Mouse (Mus musculus): ENCODE results near the gene Klk1b11. TPM values are rescaled to one million over a fixed set of nuclear protein-coding genes. Genes with fewer than 3 reads are reported as not detected.
"Not testable (repeated sequence)": the region's sequence is repeated elsewhere in the genome, so short reads cannot be mapped to it uniquely, and the experiment has no call there.

Gene Klk1b11
- polyA plus RNA-seq (2016; fragmentation: Nextera tagmentation; extraction: Ambion mirVana), result not detected in 2 replicates

GRCm38 (mm10) chr7:43995577-43995976 is at the start of gene Klk1b11:
TSS of gene Klk1b11 (plus strand) at chr7:43995877.
- not testable (repeated sequence) for H3K4me3 ChIP-seq; H3K36me3 ChIP-seq; H3K27ac ChIP-seq (replicated peaks); DNase-seq (ENCODE audit: low spot score); H3K4me1 ChIP-seq; H3K27me3 ChIP-seq (ENCODE audit: low read depth, poor library complexity, severe bottlenecking); H3K9me3 ChIP-seq (replicated peaks)
- 84% methylated on average over 4 of the region's 4 CpGs for WGBS

GRCm38 (mm10) chr7:43950364-43950763 is 45.3 kb upstream of the Klk1b11 start, which contains the start of gene Klk1b8:
TSS of gene Klk1b8 (plus strand) at chr7:43950664.
- no peaks in the 10 kb centered on the region for H3K9me3 ChIP-seq (replicated peaks)
- H3K36me3 ChIP-seq, result no peaks in the 10 kb centered on the region
- no peaks in the 10 kb centered on the region for H3K27me3 ChIP-seq (ENCODE audit: low read depth, poor library complexity, severe bottlenecking)
- no peak within 1 kb of the TSS for H3K27ac ChIP-seq (replicated peaks)
- DNase-seq (ENCODE audit: low spot score), result no peak
- no peaks in the 10 kb centered on the region for H3K4me1 ChIP-seq
- H3K4me3 ChIP-seq, result no peak within 1 kb of the TSS
- 91% methylated on average over 2 of the region's 2 CpGs for WGBS

- Histone ChIP-seq H3K27me3 (ENCODE audit: low read depth, poor library complexity, severe bottlenecking) (no peaks in the 10 kb centered on the region), H3K4me3 (no peak overlapping the region), H3K9me3 (replicated peaks) (no peaks in the 10 kb centered on the region), H3K36me3 (no peaks in the 10 kb centered on the region), H3K4me1 (no peaks in the 10 kb centered on the region), H3K27ac (replicated peaks) (no peak overlapping the region)
- 76% methylated on average over 4 of the region's 4 CpGs for WGBS
- no peak for DNase-seq (ENCODE audit: low spot score)
Observed at GRCm38 (mm10) chr7:43952703-43953102, 43.0 kb upstream of the Klk1b11 start.

- no peaks in the 10 kb centered on the region for H3K9me3 ChIP-seq (replicated peaks)
- no peak within 1 kb of the TSS for H3K27ac ChIP-seq (replicated peaks)
- no peaks in the 10 kb centered on the region for H3K4me1 ChIP-seq
- H3K27me3 ChIP-seq (ENCODE audit: low read depth, poor library complexity, severe bottlenecking), result no peaks in the 10 kb centered on the region
- H3K4me3 ChIP-seq, result no peak within 1 kb of the TSS
- H3K36me3 ChIP-seq, result no peaks in the 10 kb centered on the region
- 69% methylated on average over 3 of the region's 3 CpGs for WGBS
- no peak for DNase-seq (ENCODE audit: low spot score)
Observed at GRCm38 (mm10) chr7:43966451-43966850, 29.2 kb upstream of the Klk1b11 start, which contains the start of gene Klk1b1. TSS of gene Klk1b1 (plus strand) at chr7:43966751.

- WGBS, result 82% methylated on average over 3 of the region's 3 CpGs
- Histone ChIP-seq H3K27me3 (ENCODE audit: low read depth, poor library complexity, severe bottlenecking) (no peaks in the 10 kb centered on the region), H3K4me3 (no peak overlapping the region), H3K27ac (replicated peaks) (no peak overlapping the region), H3K9me3 (replicated peaks) (no peaks in the 10 kb centered on the region), H3K36me3 (no peaks in the 10 kb centered on the region), H3K4me1 (no peaks in the 10 kb centered on the region)
- DNase-seq (ENCODE audit: low spot score), result no peak
Observed at GRCm38 (mm10) chr7:43967058-43967457, 28.6 kb upstream of the Klk1b11 start.

- Histone ChIP-seq H3K36me3 (no peaks in the 10 kb centered on the region), H3K27ac (replicated peaks) (no peak overlapping the region), H3K4me1 (no peaks in the 10 kb centered on the region), H3K27me3 (ENCODE audit: low read depth, poor library complexity, severe bottlenecking) (no peaks in the 10 kb centered on the region), H3K4me3 (no peak overlapping the region), H3K9me3 (replicated peaks) (no peaks in the 10 kb centered on the region)
- no peak for DNase-seq (ENCODE audit: low spot score)
- WGBS, result 86% methylated on average over 2 of the region's 2 CpGs
Observed at GRCm38 (mm10) chr7:43967612-43968011, 28.1 kb upstream of the Klk1b11 start.

- H3K4me1 ChIP-seq; H3K36me3 ChIP-seq; H3K27me3 ChIP-seq (ENCODE audit: low read depth, poor library complexity, severe bottlenecking); H3K4me3 ChIP-seq; H3K27ac ChIP-seq (replicated peaks); DNase-seq (ENCODE audit: low spot score); H3K9me3 ChIP-seq (replicated peaks): not testable (repeated sequence)
- 87% methylated on average over 1 of the region's 1 CpGs for WGBS
Observed at GRCm38 (mm10) chr7:43975761-43976160, 19.9 kb upstream of the Klk1b11 start, which contains the start of gene Klk1b9. TSS of gene Klk1b9 (plus strand) at chr7:43976061.

GRCm38 (mm10) chr7:43985657-43986056 is 10.0 kb upstream of the Klk1b11 start:
- Histone ChIP-seq H3K27ac (replicated peaks) (no peak overlapping the region), H3K27me3 (ENCODE audit: low read depth, poor library complexity, severe bottlenecking) (no peaks in the 10 kb centered on the region), H3K4me3 (no peak overlapping the region), H3K36me3 (no peaks in the 10 kb centered on the region), H3K9me3 (replicated peaks) (no peaks in the 10 kb centered on the region), H3K4me1 (no peaks in the 10 kb centered on the region)
- DNase-seq (ENCODE audit: low spot score), result no peak

GRCm38 (mm10) chr7:43994821-43995220 is 856 bp upstream of the Klk1b11 start:
- H3K27ac ChIP-seq (replicated peaks); H3K36me3 ChIP-seq: not testable (repeated sequence)

GRCm38 (mm10) chr7:44004847-44005246 is 9.2 kb downstream of the Klk1b11 start:
- no peaks in the 10 kb centered on the region for H3K9me3 ChIP-seq (replicated peaks)
- H3K36me3 ChIP-seq, result no peaks in the 10 kb centered on the region
- no peaks in the 10 kb centered on the region for H3K4me1 ChIP-seq
- H3K27ac ChIP-seq (replicated peaks), result no peak overlapping the region
- DNase-seq (ENCODE audit: low spot score), result no peak
- no peaks in the 10 kb centered on the region for H3K27me3 ChIP-seq (ENCODE audit: low read depth, poor library complexity, severe bottlenecking)
- H3K4me3 ChIP-seq, result no peak overlapping the region

More at GRCm38 (mm10) chr7:43994821-43995220, 856 bp upstream of the Klk1b11 start:
- not testable (repeated sequence) for H3K27me3 ChIP-seq (ENCODE audit: low read depth, poor library complexity, severe bottlenecking); H3K4me3 ChIP-seq; H3K4me1 ChIP-seq; DNase-seq (ENCODE audit: low spot score); H3K9me3 ChIP-seq (replicated peaks)
- 93% methylated on average over 1 of the region's 1 CpGs for WGBS

GRCm38 (mm10) chr7:44011868-44012267 is 16.2 kb downstream of the Klk1b11 start, which contains the start of gene Klk1b26:
TSS of gene Klk1b26 (plus strand) at chr7:44012168.
- not testable (repeated sequence) for H3K4me1 ChIP-seq; H3K27me3 ChIP-seq (ENCODE audit: low read depth, poor library complexity, severe bottlenecking); H3K9me3 ChIP-seq (replicated peaks); H3K36me3 ChIP-seq; H3K4me3 ChIP-seq; H3K27ac ChIP-seq (replicated peaks); DNase-seq (ENCODE audit: low spot score)

GRCm38 (mm10) chr7:44014666-44015065 is 19.0 kb downstream of the Klk1b11 start:
- H3K9me3 ChIP-seq (replicated peaks); H3K4me1 ChIP-seq; DNase-seq (ENCODE audit: low spot score); H3K36me3 ChIP-seq; H3K27me3 ChIP-seq (ENCODE audit: low read depth, poor library complexity, severe bottlenecking); H3K27ac ChIP-seq (replicated peaks); H3K4me3 ChIP-seq: not testable (repeated sequence)
- 86% methylated on average over 6 of the region's 6 CpGs for WGBS

- H3K9me3 ChIP-seq (replicated peaks), result no peaks in the 10 kb centered on the region
- no peak overlapping the region for H3K4me3 ChIP-seq
- no peaks in the 10 kb centered on the region for H3K36me3 ChIP-seq
- no peaks in the 10 kb centered on the region for H3K27me3 ChIP-seq (ENCODE audit: low read depth, poor library complexity, severe bottlenecking)
- H3K4me1 ChIP-seq, result no peaks in the 10 kb centered on the region
- 88% methylated on average over 5 of the region's 5 CpGs for WGBS
- H3K27ac ChIP-seq (replicated peaks), result no peak overlapping the region
- DNase-seq (ENCODE audit: low spot score), result no peak
Observed at GRCm38 (mm10) chr7:44015071-44015470, 19.4 kb downstream of the Klk1b11 start.

All from midbrain, embryonic 10.5 days (tissue).